Mouse (Mus musculus) urinary bladder, postnatal 14 days (tissue): ENCODE measurements around the gene Bcl9.

Experiments
- DNase-seq: peaks from one replicate; pipeline ENCODE4 v3.0.0; 2021; ENCODE audit warnings: low spot score

Gene Bcl9

DNA sequence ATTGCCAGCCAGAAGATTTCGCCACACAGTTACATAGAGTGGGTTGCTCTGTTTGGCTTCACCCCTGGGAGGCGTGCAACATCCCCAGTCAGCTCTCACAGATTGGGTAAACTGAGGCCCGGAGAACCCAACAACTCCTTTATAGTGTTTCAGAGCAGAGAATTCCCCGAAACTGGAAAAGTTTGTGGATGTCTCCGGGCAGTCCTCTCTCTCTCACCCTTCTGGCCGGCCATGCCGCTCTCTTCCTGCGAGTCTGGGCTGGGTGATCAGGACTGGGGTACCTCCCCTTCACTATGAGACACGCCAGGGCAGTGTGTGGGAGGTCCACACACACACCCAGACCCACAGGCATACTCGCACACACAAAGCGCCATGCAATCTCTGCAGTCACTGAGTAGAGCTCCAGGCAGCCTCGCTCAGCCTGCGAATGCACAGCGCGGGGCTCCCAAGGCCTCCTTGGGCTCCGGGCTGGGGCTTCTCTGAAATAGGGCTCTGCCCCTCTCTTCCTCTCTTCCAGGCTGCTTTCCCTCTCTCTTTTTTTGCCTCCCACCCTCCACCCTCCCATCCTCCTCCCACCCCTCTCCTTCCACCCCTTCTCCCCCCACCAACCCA, 670 bp downstream of the Bcl9 start:
- peak; percentile 52 for DNase-seq

DNA sequence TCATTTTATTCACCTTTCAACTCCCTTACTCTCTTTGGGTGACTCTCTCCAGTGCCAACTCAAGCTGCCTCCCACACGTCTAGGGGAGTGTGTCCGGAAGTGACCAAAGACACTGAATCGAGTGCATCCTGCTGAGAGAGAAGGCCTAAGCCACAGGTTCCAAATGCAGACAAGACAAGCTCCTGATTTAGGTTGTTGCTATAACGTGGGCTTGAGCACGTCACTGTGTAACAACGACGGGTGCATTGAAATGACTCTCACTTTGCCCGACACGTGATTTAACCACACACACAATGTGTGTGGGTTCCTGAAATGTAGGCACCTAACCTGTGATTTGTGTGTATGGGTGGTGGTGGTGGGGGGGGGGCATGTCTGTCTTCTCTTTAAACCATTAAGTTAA, 3.4 kb downstream of the Bcl9 start:
- no peak for DNase-seq

DNA sequence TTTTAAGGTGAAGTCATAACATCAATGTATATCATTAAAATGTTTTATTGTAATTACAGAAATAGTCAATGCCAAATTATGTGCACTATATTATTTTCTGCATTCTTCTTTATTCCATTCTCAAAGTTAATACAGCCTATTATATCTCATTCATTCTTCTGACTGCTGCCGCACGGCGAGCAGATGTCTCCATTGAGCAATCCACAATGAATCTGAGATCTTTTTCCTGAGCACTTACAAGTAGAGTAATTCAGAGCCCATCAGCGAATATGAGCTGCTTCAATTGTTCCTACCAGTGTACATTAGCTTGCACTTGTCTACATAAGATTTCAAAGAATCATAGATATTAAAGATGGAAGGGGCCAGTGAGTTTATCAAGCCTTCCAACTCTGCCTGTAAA, 12.8 kb downstream of the Bcl9 start:
- no peak for DNase-seq

DNA sequence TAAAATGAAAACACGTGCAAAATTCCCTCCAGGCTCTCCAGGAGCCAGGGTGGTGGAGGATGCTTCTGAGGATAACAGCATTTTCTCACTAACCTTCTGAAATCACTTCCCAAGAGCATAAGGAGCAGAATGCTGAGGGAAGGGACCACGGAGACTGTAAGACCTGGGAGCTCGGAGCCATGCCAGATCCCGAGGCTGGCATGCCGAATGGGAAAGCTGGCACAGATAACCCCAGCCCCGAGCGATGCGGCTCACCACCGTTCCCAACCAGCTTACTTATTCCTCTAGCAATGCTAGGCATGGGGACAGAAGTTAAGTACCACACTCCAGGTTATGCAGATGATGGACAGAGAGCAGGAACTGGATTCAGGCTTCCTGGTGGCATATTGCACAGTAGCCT, 13.7 kb downstream of the Bcl9 start:
- no peak for DNase-seq

DNA sequence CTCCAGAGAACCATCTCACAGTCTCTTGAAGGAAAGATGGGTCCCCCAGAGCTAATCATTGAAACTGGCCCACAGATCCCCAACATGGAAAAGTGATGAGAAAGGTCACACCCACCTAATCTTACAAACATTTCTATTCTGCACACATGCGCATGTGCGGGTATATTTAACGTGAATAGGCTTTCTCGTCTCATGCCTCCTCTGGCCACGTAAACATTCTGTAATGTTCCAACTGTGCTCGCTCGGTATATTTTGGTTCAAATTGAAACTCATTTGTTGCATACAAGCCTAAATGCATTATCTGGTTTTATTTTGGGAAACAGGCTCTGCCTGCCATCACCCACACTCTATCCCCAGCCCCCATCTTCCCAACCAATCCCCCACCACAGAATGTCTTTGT, 16.3 kb downstream of the Bcl9 start:
- DNase-seq = no peak

DNA sequence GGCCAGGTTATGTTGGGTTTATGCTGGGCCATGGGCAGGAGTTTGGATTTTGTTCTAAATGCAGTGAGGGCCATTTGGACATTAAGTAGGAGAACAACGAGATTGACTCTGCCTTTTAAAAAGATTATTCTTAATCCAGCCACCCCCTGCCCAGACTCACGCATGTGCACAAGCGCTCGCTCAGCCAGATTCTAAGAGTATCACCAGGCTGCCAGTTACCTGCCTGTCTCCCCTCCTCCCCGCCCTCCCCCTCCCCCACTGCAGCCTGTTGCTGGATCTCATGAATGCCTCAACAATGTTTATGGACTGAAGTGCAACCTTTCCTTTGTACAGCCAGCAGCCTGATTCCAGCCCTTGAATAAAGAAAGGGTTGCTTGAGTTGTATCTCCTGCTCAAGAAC, 22.0 kb downstream of the Bcl9 start:
- DNase-seq = no peak

DNA sequence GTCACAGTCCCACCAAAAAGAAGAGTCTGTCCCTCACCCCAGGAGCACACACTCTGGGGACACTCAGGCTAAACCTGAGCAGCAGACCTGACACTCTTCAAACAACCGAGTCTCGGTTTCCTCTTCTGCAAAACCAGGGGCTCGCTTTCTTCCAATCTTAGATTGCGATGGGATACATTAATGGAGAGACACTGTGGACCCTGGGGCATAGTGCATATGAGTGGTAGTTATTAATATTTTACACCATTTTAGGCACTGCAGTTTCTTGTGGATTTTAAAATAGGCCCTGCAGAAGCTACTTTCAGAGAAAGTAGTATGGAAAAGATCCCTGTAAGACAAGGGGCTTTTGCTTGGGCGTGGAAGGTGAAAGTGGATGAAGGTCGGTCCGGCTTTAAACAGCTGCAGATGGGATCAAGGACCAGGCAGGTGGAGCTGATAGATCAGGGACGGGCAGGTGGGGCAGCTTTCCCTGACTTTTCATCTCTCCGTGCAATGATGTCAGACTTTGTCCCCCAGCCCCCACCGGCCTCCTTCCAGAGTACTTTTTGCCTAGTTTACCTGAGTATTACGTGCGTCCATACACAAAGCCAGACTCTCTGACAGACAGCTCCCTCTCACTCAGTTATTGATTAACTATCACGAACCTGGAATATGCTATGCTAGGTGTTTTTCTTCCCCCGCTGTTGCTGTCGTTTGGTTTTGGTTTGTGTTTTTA, 23.0 kb downstream of the Bcl9 start:
- no peak for DNase-seq

DNA sequence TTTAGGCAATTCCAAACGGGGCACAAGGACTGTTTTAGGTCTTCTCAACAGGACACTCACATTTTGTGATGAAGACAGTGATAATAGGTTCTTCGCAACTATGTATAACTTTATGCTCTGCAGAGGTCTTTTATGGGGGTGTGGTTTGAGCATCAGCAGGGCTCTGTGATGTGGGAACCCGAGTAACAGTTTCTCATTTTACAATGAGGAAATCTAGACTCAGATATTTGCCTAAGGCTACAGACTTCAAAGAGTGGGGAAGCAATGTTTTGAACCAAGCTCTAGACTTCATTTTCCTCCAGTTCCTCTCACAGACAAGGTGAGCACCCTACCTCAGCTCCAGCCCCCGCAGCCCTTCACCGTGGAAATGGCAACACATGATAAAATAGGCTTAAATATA, 23.8 kb downstream of the Bcl9 start:
- DNase-seq = no peak

DNA sequence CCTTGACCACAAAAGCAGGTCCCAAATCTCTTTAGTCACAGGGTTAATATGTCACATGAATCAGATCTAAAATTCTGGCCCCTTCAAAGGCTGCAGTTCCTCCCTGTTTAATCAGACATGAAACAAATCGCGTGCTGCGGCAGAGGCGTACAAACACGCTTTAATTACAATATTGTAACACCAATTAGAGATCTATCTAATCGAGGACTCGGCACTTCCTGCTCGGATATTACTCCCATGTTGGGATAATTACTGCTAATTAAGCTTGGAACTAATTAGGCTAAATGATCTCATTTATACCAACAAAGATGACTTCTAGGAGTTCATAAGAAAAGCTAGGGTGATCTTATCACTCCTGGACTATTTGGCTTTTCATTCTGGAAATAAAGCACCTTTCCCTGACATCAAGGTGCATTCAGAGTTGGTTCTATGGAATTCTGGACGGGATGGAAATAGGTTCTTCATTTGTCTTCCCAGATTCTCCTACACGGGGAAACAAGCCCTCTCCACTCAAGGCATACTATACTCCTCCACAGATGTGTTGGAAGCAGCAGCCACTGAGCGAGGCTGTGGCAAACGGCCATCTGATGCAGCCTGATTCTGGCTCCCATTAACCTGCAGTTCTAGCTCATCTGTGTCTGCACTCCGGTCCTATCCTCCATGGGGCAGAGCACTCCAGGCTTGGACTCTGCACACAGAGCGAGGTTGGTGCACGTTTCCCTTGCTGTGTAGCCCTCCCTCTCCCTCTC, 31.9 kb downstream of the Bcl9 start:
- no peak for DNase-seq

DNA sequence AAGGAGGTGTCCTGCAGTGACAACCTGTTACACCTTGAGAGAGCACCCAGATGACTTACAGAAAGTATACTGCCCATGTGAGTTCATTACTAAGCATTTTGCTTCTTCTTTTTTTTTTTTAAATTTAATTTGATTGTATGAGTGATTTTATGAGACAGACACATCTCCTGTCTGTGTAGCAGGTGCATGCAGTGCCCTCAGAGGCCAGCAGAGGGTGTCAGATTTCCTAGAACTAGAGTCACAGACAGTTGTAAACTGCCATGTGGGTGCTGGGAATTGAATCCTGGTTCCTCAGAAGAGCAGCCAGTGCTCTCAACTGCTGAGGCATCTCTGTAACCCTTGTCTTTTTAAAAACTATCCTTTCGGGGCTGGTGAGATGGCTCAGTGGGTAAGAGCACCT, 35.5 kb downstream of the Bcl9 start:
- DNase-seq = no peak

DNA sequence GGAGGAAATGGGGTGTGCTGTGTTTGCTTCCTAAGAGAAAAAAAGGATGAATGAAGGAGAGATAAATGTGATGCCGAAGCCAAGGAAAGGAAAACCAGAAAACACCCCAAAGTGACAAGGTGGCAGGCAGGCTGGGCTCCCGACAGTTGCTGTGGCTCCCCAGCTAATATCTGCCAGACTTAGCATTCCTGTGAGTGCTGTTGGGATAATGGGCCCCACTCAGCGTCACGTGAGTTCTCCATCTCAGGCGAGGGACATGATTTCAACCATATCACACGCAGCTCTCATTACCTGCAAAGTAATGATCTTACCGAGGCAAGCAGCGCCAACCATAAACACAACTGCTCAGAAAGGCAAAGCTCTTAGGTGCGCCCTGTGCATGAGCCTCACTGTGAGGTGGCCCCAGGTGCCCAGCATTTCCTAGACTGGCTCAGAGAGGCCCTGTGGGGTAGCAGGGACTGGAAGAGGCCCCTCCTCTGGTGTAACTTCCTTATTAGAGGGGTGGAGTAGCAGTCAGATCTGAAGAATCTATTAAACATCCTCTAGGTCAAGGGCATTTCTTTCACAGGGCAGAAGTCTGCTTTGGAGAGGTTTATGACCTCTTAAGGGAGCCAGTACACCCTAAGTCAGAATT, 41.9 kb downstream of the Bcl9 start:
- DNase-seq = no peak

DNA sequence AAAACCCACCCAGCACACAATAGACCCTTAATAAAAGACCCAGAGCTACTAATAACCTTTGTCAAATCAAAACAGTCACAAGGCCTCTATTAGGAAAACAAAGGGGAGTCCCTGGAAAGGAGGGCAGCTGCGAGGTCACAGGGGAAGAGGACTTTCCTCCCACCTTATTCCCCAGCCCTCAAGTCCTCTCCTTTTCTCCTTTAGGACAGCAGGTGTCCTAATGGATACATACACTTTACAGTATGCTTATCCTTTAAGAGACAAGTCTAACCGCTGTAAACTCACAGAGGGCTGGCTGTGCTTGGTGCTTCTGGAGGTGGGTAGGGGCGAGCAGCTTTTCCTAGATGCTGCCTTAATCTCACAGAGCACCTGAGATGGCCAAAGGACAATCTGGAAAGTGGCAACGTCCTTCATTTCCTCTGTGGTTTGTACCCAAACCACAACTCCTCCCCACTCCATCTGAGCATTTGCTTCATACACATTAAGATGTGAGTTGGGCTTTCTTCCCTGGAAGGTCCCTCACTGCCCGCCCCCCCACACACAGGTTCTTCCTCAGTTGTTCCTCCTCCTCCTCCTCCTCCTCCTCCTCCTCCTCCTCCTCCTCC, 42.8 kb downstream of the Bcl9 start:
- DNase-seq = no peak

DNA sequence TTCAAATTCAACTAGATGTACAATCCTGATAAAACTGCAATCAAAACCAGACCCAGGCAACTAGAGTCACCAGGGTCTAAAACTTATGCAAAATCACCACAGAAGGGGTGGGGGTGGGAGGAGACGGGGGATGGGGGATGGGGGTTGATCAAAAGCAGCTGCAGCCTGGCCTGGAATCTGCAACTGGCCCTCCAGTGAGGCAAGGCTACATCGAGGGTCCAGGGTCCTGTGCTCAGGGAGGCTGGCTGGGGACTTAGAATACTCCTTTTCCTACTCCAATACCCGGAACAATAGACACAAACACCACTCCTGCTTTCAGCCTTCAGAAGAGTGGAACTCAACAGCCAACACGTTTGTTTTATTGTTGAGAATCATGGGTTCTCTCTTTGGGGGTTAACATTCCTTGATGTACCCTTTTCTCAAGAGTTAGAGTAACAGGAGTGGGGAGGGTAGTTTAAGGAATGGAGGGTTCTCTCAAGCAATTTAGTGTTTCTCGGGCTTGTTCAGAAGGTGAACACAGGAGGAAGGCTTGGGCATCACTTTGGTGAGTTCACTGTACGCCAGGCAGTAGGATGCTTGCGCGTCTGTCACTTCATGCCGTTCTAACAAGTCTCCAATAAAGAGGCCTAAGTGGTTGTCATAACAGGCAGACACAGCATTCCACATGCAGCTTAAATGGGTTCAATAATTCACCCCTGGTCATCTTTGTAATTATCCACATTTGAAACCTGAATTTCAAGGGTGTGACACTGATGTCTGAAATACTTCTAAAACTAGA, 43.7 kb downstream of the Bcl9 start:
- DNase-seq = no peak

DNA sequence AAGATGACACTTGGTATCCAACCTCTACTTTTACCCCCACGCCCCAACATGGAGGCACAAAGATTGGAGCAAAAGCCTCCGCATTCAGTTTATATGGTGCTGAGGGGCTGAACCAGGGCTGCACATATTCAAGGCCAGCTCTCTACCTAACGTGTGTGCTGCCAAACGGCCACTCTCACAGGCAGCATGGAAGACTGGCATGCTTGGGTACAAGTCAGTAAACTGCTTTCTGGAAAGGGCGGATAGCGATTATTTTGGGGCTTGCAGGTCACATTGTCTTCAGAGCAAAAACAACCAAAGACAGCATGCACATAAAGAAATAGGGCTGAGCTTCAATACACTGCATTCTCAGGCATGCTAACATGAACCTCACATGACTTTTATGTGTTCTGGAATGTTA, 44.8 kb downstream of the Bcl9 start:
- DNase-seq = no peak

DNA sequence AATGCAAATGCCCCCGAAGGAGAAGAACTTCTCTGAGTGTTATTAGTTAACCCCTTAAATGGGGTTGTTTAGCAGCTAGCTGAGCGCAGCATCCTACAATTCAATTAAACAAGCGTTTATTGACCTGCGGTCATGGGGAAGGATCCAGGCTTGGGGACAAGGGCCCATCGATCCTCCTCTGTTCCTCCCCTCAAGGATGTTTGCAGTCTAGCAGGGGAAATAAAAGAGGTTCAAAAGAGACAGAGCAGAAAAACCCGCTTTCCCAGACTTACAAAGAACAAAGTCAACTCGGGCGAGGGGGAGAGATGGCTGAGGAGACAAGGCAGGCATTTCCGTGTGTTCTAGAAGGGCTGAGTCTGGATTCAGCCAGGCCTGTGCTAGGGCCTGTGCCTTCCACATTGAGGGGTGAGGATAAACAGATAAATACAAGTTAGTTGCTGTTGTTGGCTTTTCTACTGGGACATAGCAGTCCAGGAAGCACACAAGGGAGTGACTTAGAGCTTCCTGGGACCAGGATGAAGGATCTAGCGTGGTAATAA, 55.0 kb downstream of the Bcl9 start:
- peak; percentile 49 for DNase-seq

DNA sequence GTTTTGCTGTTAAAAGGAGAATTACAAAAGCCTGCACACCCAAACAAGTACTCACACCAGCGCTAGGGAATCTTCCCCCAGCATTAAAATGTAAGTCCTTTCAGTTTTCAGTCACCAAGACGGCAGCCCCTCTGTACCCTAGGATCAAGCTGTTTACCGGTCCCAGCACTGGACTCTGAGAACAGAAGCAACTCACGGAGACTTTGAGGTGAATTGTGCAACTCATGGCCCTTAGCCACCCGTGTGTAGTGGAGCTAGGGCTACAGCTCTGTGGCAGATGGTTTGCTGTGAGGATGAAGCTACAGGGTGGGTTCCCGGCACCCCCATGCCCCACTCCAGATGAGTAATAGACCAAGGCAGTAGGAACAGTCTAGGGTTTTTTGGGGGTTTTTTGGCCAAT, 55.9 kb downstream of the Bcl9 start:
- no peak for DNase-seq

DNA sequence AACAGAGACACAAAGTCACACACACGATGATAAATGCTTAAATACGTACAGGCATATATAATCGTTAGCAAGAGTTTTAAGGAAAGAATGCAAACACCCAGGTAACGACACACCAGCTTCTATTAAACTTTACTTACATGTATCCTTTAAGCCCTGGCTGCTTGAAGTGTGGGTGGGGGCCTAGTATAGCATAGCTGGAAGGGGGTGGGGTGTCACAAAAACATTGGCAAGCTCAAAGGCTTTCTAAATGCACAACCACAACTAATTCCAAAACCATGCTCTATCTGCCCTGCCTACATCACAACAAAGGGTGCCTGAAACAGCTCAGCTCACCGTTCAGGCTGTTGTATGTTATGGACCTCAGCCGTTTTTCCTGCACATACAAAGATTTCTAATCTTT, 57.9 kb downstream of the Bcl9 start:
- DNase-seq = no peak

DNA sequence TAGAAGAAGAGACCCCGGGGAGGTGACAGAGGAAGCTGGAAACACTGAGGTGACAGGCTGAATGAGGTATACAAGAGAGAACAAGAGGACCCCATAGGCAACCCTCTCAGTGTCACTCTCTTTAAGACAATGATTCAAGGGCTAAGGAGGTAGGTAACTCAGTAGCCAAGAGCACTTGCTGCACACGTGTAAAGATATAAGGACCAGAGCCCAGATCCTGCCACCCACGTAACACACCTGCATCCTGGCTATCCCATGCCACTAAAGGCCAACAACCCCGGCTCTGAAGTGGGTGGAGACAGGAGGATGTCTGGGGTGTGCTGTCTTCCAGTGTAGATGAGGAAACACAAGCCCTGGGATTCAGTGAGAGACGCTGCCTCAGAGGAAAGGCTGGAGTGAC, 58.4 kb downstream of the Bcl9 start:
- no peak for DNase-seq

DNA sequence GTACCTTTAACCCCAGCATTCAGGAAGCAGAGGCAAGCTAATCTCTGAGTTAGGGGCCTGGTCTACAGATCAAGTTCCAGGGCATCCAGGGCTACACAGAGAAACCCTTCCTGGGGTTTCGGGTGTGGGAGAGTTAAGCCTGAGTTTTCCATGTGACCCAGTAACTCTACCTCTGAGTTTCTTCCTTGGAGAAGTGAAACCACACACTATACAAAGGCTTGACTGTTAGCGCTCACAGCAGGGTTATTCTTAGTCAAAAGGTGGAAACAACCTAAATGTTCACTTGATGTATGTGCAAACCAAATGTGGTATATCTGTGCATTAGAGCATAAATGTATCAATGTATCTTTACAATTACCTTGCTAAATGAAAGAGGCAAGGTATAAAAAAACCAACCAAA, 59.2 kb downstream of the Bcl9 start:
- no peak for DNase-seq

DNA sequence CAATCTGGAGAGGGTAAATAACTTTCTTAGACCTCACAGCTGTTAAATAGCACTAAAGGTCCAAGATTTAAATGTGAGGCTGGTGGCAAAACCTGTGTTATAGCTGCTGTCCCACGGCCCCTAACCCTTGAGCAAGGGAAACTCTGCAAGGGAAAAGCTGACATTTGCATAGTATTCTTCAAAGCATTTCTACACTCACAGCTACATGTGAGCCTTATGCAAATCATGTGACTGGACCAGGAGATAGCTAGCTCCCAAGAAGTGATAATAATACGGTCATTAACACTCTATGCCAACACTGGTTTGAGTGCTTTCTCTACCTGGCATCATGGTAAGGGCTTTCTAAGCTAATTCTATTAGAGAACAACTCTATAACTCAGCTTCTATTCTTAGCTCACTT, 60.3 kb downstream of the Bcl9 start:
- DNase-seq = no peak

DNA sequence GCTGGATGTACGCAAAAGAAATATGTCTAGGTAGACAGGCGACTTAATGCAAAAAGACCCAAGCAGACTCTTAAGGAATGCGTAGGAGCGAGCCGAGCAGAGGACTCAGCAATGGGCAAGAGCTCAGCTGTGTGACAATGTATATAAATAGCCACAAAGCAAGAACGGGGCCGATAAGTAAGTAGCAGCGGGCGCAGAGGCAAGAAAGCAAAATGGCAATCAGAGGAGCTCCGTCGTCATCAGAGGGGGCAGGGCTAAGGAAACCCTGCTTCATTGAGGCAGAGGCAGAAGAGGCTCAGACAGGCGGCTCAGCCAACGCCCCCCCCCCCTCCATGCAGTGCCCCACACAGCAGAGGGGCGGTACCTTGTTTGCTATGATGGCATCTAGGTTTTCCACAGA, 62.9 kb downstream of the Bcl9 start:
- DNase-seq = no peak

DNA sequence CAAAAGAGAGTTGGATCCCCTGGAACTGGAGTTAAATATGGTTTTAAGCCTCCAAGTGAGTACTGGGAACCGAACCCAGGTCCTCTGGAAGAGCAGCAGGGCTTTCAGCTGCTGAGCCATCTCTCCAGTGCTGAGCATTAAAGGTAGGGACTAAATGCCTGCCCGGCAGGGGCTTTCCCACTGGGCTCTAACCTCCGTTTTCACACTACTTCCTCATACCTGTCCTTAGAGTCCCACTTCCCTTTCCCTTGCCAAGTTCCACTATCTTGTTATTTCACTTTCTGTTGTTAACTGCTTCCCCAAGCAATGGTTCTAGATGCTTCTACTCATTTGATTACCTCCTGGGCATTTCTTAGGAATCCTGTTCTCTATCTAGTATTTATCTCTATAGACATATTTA, 65.4 kb downstream of the Bcl9 start:
- DNase-seq = no peak
